Mouse (Mus musculus): ENCODE results near the gene Rassf8. TPM values are rescaled to one million over a fixed set of nuclear protein-coding genes. Genes with fewer than 3 reads are reported as not detected.

Gene Rassf8
- polyA plus RNA-seq, 1 experiment from 2014 or later, result 4.3 TPM

DNA sequence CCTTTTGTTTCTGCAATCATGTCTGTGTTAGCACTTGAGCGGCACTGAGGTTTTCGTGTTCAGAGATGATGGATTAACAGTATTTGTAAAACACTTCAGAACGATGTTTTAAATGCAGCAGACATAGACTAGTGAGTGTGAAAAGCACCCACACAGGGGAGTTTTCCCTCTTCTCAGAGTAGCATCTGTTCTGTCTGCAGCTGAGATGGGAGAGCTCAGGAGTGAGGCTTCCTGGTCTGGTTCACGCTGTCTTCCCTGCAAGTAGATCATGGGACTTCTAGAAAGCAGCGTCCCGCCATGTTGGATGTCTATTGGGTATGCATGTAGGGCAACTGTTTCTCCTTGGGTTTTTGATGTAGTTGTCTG is 10.1 kb downstream of the Rassf8 start:
- Histone ChIP-seq H3K4me3 (ENCODE audit: low read depth, low read length) (no peak overlapping the region), H3K36me3 (ENCODE audit: control insufficient read depth, insufficient read depth, low read length) (no peaks in the 10 kb centered on the region), H3K27me3 (ENCODE audit: control insufficient read depth, insufficient read depth, low read length) (no peaks in the 10 kb centered on the region), H3K9ac (ENCODE audit: low read length) (no peak overlapping the region), H3K27ac (ENCODE audit: low read depth, low read length) (no peak overlapping the region), H3K4me2 (ENCODE audit: low read depth, low read length, severe bottlenecking) (no peak overlapping the region), H3K4me1 (replicated peaks; ENCODE audit: control insufficient read depth, insufficient read depth, low read length) (no peaks in the 10 kb centered on the region), H3K9me3 (ENCODE audit: control insufficient read depth, low read length) (no peaks in the 10 kb centered on the region)
- WGBS, result 88% methylated on average over 6 of the region's 6 CpGs
- ATAC-seq (replicated peaks; ENCODE audit: low FRiP score), result no peak
- DNase-seq (ENCODE audit: low spot score), result no peak

DNA sequence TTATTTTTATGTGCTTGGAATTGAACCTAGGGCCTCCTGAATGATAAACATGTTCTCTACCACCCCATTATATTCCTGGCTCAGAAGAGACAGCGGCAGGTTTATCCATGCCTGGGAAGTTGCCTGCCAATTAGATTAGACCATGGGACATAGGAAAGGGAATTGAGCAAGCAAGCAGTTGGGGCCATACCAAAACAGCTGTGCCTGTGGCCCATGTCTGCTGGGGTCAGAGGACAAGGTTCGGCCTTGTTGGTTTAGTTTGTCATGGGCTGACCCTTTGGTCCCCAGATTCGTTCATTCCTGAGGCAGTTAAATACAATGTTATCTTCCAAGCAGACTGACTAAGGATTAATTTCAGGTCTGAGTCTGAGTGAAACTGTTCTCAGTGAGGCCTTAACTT is 10.8 kb downstream of the Rassf8 start:
- Histone ChIP-seq H3K4me1 (replicated peaks; ENCODE audit: control insufficient read depth, insufficient read depth, low read length) (no peaks in the 10 kb centered on the region), H3K36me3 (ENCODE audit: control insufficient read depth, insufficient read depth, low read length) (no peaks in the 10 kb centered on the region), H3K27ac (ENCODE audit: low read depth, low read length) (no peak overlapping the region), H3K4me3 (ENCODE audit: low read depth, low read length) (no peak overlapping the region), H3K9ac (ENCODE audit: low read length) (no peak overlapping the region), H3K27me3 (ENCODE audit: control insufficient read depth, insufficient read depth, low read length) (no peaks in the 10 kb centered on the region), H3K4me2 (ENCODE audit: low read depth, low read length, severe bottlenecking) (no peak overlapping the region), H3K9me3 (ENCODE audit: control insufficient read depth, low read length) (no peaks in the 10 kb centered on the region)
- ATAC-seq (replicated peaks; ENCODE audit: low FRiP score), result no peak
- 81% methylated on average over 3 of the region's 3 CpGs for WGBS
- no peak for DNase-seq (ENCODE audit: low spot score)

DNA sequence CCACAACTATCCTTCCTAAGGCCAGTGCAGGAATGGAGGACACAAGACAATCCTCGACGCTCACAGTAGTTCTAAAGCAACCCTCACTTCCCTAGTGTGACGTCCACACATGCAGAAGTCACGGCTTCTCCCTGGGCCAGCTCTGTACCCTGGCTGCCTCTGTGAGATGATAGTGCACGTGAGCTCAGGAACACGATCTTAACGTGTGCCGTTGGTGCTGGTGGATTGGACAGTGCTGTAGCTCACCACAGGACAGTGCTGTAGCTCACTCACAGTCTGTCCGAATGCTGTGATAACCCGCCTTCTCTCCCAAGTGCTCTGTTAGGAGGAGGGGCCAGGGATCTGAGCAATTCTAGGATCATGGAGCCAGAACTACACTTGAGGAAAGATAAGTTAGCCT is 12.1 kb downstream of the Rassf8 start:
- Histone ChIP-seq H3K9me3 (ENCODE audit: control insufficient read depth, low read length) (no peaks in the 10 kb centered on the region), H3K36me3 (ENCODE audit: control insufficient read depth, insufficient read depth, low read length) (no peaks in the 10 kb centered on the region), H3K4me2 (ENCODE audit: low read depth, low read length, severe bottlenecking) (no peak overlapping the region), H3K4me1 (replicated peaks; ENCODE audit: control insufficient read depth, insufficient read depth, low read length) (no peaks in the 10 kb centered on the region), H3K9ac (ENCODE audit: low read length) (no peak overlapping the region), H3K27me3 (ENCODE audit: control insufficient read depth, insufficient read depth, low read length) (no peaks in the 10 kb centered on the region), H3K27ac (ENCODE audit: low read depth, low read length) (no peak overlapping the region), H3K4me3 (ENCODE audit: low read depth, low read length) (no peak overlapping the region)
- 89% methylated on average over 10 of the region's 10 CpGs for WGBS
- ATAC-seq (replicated peaks; ENCODE audit: low FRiP score) (no peak), DNase-seq (ENCODE audit: low spot score) (no peak)

DNA sequence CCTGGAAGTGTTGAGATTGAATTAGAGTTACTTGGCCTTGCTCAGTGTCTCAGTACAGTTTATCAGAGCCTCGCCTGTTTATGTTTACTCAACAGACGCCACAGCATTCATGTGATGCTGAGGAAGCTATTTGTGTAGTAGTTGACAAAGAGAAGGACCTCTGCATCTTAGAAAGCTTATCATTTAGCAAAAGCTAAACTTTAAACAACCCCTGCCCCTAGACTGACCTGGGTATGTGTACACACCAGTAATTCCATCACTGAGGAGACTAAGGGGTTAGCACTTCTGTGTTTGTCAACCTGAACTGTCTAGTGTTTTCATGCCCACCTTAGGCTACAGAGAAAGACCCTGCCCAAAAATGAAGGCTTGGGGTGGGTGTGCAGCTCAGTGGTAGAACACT is 12.9 kb downstream of the Rassf8 start:
- Histone ChIP-seq H3K4me3 (ENCODE audit: low read depth, low read length) (no peak overlapping the region), H3K36me3 (ENCODE audit: control insufficient read depth, insufficient read depth, low read length) (no peaks in the 10 kb centered on the region), H3K4me1 (replicated peaks; ENCODE audit: control insufficient read depth, insufficient read depth, low read length) (no peaks in the 10 kb centered on the region), H3K9ac (ENCODE audit: low read length) (no peak overlapping the region), H3K27ac (ENCODE audit: low read depth, low read length) (no peak overlapping the region), H3K27me3 (ENCODE audit: control insufficient read depth, insufficient read depth, low read length) (no peaks in the 10 kb centered on the region), H3K9me3 (ENCODE audit: control insufficient read depth, low read length) (no peaks in the 10 kb centered on the region), H3K4me2 (ENCODE audit: low read depth, low read length, severe bottlenecking) (no peak overlapping the region)
- WGBS, result 91% methylated on average over 2 of the region's 2 CpGs
- no peak for ATAC-seq (replicated peaks; ENCODE audit: low FRiP score)
- no peak for DNase-seq (ENCODE audit: low spot score)

DNA sequence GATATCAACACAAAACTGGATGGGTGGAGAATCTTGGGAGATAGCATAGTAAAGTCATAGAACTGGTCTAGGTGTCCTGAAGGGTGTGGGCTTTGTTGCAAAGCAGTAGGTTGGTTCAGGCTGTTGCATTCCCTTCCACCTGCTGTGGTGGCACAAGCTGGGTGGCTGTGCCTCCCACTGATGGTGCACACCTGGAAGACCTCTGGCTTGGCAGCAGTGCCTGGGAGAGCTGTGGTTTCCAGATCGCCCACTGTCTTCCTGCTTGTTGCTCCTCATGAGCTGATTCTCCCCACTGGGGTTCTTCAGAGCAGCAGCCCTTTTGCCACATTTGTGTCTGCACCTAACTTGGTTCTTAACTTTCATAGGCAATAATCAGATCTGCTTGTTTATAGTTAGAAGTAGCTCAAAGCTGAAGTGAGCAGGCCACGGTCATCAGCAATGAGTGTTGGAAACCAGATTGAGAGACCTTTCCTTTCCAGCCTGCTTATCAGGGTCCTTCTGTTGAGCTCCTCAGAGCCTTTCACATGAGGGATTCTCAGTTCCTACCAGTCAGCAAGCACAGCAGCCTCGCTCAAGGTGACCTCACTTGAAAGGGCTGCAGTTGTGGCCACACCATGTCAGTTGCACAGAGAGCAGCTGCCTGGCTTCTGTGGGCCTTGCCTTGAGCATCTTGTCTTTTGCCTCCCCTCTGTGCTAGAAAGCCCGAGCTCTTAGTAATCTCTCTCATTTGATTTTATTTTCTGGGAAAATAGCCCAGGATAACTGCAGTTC is 13.9 kb downstream of the Rassf8 start:
- Histone ChIP-seq H3K27me3 (ENCODE audit: control insufficient read depth, insufficient read depth, low read length) (no peaks in the 10 kb centered on the region), H3K4me1 (replicated peaks; ENCODE audit: control insufficient read depth, insufficient read depth, low read length) (no peaks in the 10 kb centered on the region), H3K4me3 (ENCODE audit: low read depth, low read length) (no peak overlapping the region), H3K9me3 (ENCODE audit: control insufficient read depth, low read length) (no peaks in the 10 kb centered on the region), H3K4me2 (ENCODE audit: low read depth, low read length, severe bottlenecking) (no peak overlapping the region), H3K27ac (ENCODE audit: low read depth, low read length) (no peak overlapping the region), H3K36me3 (ENCODE audit: control insufficient read depth, insufficient read depth, low read length) (no peaks in the 10 kb centered on the region), H3K9ac (ENCODE audit: low read length) (no peak overlapping the region)
- DNase-seq (ENCODE audit: low spot score) (no peak), ATAC-seq (replicated peaks; ENCODE audit: low FRiP score) (no peak)
- WGBS, result 87% methylated on average over 4 of the region's 4 CpGs

DNA sequence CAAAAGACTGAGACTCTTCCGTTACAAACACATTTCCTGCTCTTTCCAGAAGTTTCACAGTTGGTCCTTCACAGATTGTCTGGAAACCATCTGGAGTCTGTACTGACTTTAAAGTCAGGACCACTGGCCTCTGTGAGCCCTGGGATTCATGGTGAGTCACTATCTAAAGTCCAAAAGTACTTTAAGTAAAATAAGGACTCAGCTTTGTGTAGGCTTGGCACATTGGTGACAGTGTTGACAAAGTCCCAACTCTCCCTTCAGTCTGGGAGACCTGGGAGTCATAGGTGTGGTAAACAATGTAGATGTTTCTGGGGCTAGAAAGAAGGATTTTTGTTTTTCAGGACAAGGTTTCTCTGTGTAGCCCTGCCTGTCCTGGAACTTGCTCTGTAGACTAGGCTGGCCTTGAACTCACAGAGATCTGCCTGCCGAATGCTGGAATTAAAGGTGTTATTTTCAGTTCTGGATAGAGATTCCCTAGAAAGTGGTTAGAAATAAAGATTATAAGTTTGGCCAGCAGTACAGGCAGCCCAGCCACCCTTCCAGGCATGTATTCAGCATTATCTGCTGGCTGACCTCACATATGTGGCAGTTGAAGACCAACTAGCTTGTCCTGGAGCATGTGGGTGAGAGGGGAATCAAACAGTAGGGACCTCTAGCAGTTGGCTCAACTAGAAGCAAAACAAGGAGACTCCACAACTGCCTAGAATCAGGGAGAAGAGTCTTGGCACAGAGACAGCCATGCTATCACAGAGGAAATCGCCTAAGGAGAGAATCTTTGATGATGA is 14.8 kb downstream of the Rassf8 start:
- Histone ChIP-seq H3K4me2 (ENCODE audit: low read depth, low read length, severe bottlenecking) (no peak overlapping the region), H3K9me3 (ENCODE audit: control insufficient read depth, low read length) (no peaks in the 10 kb centered on the region), H3K4me1 (replicated peaks; ENCODE audit: control insufficient read depth, insufficient read depth, low read length) (no peaks in the 10 kb centered on the region), H3K27ac (ENCODE audit: low read depth, low read length) (no peak overlapping the region), H3K9ac (ENCODE audit: low read length) (no peak overlapping the region), H3K36me3 (ENCODE audit: control insufficient read depth, insufficient read depth, low read length) (no peaks in the 10 kb centered on the region), H3K27me3 (ENCODE audit: control insufficient read depth, insufficient read depth, low read length) (no peaks in the 10 kb centered on the region), H3K4me3 (ENCODE audit: low read depth, low read length) (no peak overlapping the region)
- DNase-seq (ENCODE audit: low spot score) (no peak), ATAC-seq (replicated peaks; ENCODE audit: low FRiP score) (no peak)
- 89% methylated on average over 3 of the region's 3 CpGs for WGBS

DNA sequence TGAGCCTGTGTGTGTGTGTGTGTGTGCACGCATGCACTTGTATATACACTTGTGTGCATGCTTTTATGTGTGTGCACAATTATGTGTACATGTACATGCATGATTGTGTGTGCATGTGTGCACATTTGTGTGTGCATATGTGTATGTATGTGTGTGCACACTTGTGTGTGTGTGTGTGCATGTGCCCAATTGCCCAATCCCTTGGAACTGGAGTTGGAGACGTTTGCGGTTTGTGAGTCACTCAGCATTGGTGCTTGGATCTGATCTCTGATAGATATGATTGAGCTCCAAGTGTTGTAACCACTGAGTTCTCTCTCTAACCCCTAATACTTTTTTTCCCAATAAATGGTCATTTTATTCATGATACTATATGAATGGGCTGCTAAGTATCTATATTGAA is 15.5 kb downstream of the Rassf8 start:
- no peak overlapping the region for H3K9ac ChIP-seq (ENCODE audit: low read length)
- no peak overlapping the region for H3K4me3 ChIP-seq (ENCODE audit: low read depth, low read length)
- ATAC-seq (replicated peaks; ENCODE audit: low FRiP score) (no peak), DNase-seq (ENCODE audit: low spot score) (no peak)
- H3K27ac ChIP-seq (ENCODE audit: low read depth, low read length), result no peak overlapping the region
- H3K4me1 ChIP-seq (replicated peaks; ENCODE audit: control insufficient read depth, insufficient read depth, low read length), result no peaks in the 10 kb centered on the region
- H3K27me3 ChIP-seq (ENCODE audit: control insufficient read depth, insufficient read depth, low read length), result no peaks in the 10 kb centered on the region
- no peaks in the 10 kb centered on the region for H3K36me3 ChIP-seq (ENCODE audit: control insufficient read depth, insufficient read depth, low read length)
- no peaks in the 10 kb centered on the region for H3K9me3 ChIP-seq (ENCODE audit: control insufficient read depth, low read length)
- H3K4me2 ChIP-seq (ENCODE audit: low read depth, low read length, severe bottlenecking), result no peak overlapping the region
- 92% methylated on average over 3 of the region's 3 CpGs for WGBS

DNA sequence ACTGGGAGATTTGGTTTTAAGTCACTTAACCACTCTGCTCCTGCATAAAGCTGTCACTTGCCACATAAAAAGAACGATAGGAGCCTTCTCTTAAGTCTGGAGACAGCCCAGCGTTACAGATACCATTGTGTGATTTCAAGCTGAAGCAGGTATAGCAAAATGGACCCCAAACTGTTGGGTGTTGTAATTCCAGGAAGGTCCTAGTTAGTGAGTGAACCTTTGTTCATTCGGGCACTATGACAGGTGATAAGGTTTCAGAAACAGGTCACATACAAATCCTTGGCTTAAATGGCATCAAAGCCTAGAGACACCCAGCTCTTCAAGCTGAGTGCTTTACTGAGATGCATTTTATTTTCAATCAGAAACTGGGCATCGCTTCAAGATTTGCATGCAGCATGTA is 16.5 kb downstream of the Rassf8 start:
- no peaks in the 10 kb centered on the region for H3K36me3 ChIP-seq (ENCODE audit: control insufficient read depth, insufficient read depth, low read length)
- H3K9me3 ChIP-seq (ENCODE audit: control insufficient read depth, low read length), result no peaks in the 10 kb centered on the region
- WGBS, result 91% methylated on average over 4 of the region's 4 CpGs
- H3K4me3 ChIP-seq (ENCODE audit: low read depth, low read length), result no peak overlapping the region
- DNase-seq (ENCODE audit: low spot score) (no peak), ATAC-seq (replicated peaks; ENCODE audit: low FRiP score) (no peak)
- no peak overlapping the region for H3K9ac ChIP-seq (ENCODE audit: low read length)
- no peak overlapping the region for H3K27ac ChIP-seq (ENCODE audit: low read depth, low read length)
- no peaks in the 10 kb centered on the region for H3K27me3 ChIP-seq (ENCODE audit: control insufficient read depth, insufficient read depth, low read length)
- H3K4me2 ChIP-seq (ENCODE audit: low read depth, low read length, severe bottlenecking), result no peak overlapping the region
- no peaks in the 10 kb centered on the region for H3K4me1 ChIP-seq (replicated peaks; ENCODE audit: control insufficient read depth, insufficient read depth, low read length)

DNA sequence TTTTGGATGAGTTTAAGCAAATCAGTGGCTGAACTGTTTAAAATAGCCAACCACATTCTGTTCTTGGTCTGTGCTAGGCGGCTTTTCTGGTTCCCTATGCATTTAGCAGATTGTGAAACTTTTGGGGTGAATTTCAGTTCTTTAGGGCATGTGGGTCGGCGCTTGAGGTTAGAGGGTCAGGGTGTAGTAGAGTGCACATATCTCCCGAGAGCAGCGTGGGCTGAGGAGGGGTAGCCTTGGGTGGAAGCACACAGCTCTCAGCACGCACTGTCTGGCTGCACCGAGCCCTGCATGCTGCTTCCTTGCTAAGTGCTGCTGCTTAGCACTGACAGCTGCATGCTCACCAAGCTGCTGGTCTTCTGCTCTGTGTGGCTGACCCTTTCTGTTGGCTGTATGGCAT is 18.5 kb downstream of the Rassf8 start:
- Histone ChIP-seq H3K27me3 (ENCODE audit: control insufficient read depth, insufficient read depth, low read length) (no peaks in the 10 kb centered on the region), H3K9me3 (ENCODE audit: control insufficient read depth, low read length) (no peaks in the 10 kb centered on the region), H3K9ac (ENCODE audit: low read length) (no peak overlapping the region), H3K36me3 (ENCODE audit: control insufficient read depth, insufficient read depth, low read length) (no peaks in the 10 kb centered on the region), H3K4me1 (replicated peaks; ENCODE audit: control insufficient read depth, insufficient read depth, low read length) (0 out of 2 replicates have a peak, but pooled peaks cover 2% of the 10 kb centered on the region), H3K4me3 (ENCODE audit: low read depth, low read length) (no peak overlapping the region), H3K4me2 (ENCODE audit: low read depth, low read length, severe bottlenecking) (no peak overlapping the region), H3K27ac (ENCODE audit: low read depth, low read length) (no peak overlapping the region)
- ATAC-seq (replicated peaks; ENCODE audit: low FRiP score) (no peak), DNase-seq (ENCODE audit: low spot score) (no peak)
- WGBS, result 69% methylated on average over 7 of the region's 7 CpGs
